Mouse (Mus musculus) olfactory bulb, adult 2 months (tissue): ENCODE data around the gene Cd44.

Source experiments
- CTCF ChIP-seq: fragments of 200-500 bp; IDR thresholded peaks from 2 replicates; pipeline ENCODE4 v1.5.1; 2012; ENCODE audit warnings: low read depth, mild to moderate bottlenecking, low read length, moderate library complexity; ENCODE audit not compliant: insufficient read depth
- POLR2A ChIP-seq: fragments of 200-500 bp; IDR thresholded peaks from 2 replicates; pipeline ENCODE4 v1.6.1; 2012; ENCODE audit warnings: mild to moderate bottlenecking, low read depth, low read length, moderate library complexity; ENCODE audit not compliant: insufficient read depth

DNA sequence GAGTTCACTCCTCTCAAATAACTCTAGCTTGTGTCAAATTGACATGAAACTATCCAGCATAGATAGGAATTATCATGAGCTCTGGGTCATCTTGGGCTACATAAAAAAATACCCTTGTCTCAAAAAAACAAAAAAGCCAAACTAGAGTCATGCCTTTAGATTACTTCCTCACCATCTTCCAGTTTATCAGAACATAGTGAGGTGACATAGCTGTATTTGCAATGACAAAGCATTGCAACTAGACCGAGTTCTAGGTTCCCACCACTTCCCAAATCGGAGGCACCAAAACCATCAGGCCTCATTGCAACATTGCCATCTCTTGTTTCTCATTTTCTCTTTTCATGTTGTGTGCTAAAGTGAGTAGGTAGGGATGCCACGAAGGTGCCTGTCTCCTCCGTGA lies 24.0 kb downstream of the Cd44 start:
- TF ChIP-seq CTCF (no peak), POLR2A (no peak)
